Mouse (Mus musculus) forebrain, embryonic 10.5 days (tissue): ENCODE results near the gene Thpo. TPM values are rescaled to one million over a fixed set of nuclear protein-coding genes. Genes with fewer than 3 reads are reported as not detected.

Experiments used
- DNase-seq: peaks from one replicate; pipeline ENCODE4 v3.0.0-alpha.2; 2017; ENCODE audit warnings: low spot score; ENCODE audit errors: extremely low spot score
- H3K27ac ChIP-seq: fragments of 300-500 bp; sonication (generic); 2 replicates; pipeline ENCODE4 v1.5.1; 2016; ENCODE audit warnings: mild to moderate bottlenecking
- H3K27me3 ChIP-seq: fragments of 300-500 bp; sonication (generic); 2 replicates; pipeline ENCODE4 v1.6.1; 2016; ENCODE audit warnings: mild to moderate bottlenecking; ENCODE audit not compliant: poor library complexity, severe bottlenecking
- H3K36me3 ChIP-seq: fragments of 300-500 bp; sonication (generic); replicated peaks from 2 replicates; pipeline ENCODE4 v1.6.1; 2016; ENCODE audit warnings: mild to moderate bottlenecking, moderate library complexity
- H3K4me1 ChIP-seq: fragments of 300-500 bp; sonication (generic); 2 replicates; pipeline ENCODE4 v1.6.1; 2016
- H3K4me3 ChIP-seq: fragments of 300-500 bp; sonication (generic); 2 replicates; pipeline ENCODE4 v1.5.1; 2016; ENCODE audit warnings: mild to moderate bottlenecking, moderate library complexity
- H3K9me3 ChIP-seq: fragments of 300-500 bp; sonication (generic); 2 replicates; pipeline ENCODE4 v1.6.1; 2016; ENCODE audit warnings: mild to moderate bottlenecking, moderate library complexity
- WGBS: fragments of 180-500 bp; shearing (Covaris S2); methylation state at CpG from one replicate; pipeline ENCODE4 v1.1.7; 2016; 5-methylcytosine and 5-hydroxymethylcytosine counted together
- polyA plus RNA-seq: library from polyadenylated mRNA; unstranded; fragments of >200 nt; fragmentation: Nextera tagmentation; extraction: Ambion mirVana; gene quantifications from 2 replicates; pipeline ENCODE4 v1.2.1, GENCODE M21; 2016

Thpo gene
- polyA plus RNA-seq, 1 experiment from 2014 or later, result 0.31 TPM

DNA sequence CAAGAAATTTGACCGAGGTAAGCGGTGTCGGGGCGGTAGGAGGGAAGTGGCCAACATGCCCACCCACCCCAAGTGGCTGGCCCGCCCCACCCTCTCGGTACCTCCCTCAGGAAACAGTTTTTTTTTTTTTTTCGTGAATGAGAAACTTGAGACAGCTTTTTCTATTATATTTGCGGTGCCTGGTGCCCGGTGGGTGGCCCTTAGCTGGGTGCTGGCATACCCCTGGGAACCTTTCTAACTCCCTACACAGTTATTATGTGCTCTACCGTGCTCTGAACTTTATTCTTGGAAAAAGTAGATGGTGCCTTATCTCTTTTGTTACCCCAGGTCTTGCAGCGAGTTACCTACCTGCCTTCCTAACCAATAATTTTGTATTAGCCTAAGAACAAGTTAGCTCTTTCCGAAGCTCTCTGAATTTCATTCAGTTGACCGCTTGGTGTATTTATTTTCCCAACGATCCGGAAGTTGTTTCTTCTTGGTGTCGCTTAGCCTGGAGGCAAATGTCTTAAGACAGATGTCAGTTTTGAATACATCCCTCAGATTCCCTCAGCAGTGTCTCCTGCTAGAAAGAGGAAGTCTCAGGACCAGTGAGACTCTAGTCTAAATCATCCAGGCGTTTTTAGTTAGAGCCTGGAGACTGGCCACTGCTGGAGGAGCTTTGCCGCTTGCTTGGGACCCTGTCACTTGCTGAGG is 16.2 kb downstream of the Thpo start:
- WGBS, result 5% methylated on average over 18 of the region's 18 CpGs
- H3K4me1 ChIP-seq, result peaks cover 56% of the 10 kb centered on the region
- peaks cover 40% of the 10 kb centered on the region for H3K36me3 ChIP-seq
- no peak for DNase-seq
- peaks cover 6% of the 10 kb centered on the region; the same call in 1 of the 2 replicates for H3K27me3 ChIP-seq
- H3K4me3 ChIP-seq, result peak overlapping the region; percentile 66
- no peaks in the 10 kb centered on the region for H3K9me3 ChIP-seq
- peak overlapping the region; percentile 92 for H3K27ac ChIP-seq

DNA sequence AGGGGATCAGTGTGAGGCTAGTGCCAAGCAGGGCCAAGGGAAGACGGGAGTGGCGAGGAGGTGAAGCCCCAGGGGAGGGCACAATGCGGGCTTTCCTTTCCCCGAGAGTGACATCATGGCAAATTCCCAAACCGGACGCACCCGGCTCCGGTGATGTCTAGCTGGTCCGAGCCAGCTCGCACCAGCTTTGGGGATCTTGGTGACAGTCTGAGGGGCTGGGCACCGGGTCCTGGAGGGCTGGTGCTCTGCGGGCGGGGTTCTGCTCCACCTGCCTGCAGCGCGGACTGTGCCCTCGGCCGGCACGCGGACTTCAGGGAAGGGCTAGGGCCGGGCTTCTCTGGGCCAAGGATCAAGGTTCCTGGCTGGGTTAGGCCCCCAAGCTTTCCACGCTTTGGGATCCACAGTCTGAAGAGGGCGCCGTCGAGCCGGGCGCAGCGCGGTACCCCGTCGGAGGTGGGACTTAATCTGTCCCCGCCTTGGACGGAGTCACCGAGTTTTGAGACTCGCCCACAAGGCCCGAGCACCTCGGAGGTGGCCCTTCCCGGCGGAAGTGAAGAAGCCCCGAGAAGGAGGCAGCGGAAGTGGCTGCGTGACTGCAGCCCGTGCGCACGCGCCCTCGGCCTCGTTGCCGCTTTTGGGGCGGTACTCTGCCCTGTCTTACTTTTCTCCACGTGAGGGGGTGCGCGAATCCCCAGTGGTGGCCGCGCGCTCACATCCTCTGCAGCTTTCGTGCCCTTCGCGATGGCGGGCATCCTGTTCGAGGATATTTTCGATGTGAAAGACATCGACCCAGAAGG is 16.9 kb downstream of the Thpo start, which contains the start of the genes Polr2h and Clcn2:
Polr2h (plus strand) TSS at position 485 of the 797 bp plus-strand sequence.
Clcn2 (minus strand) TSS at position 566 of the 797 bp plus-strand sequence.
- H3K4me1 ChIP-seq, result peaks cover 56% of the 10 kb centered on the region

DNA sequence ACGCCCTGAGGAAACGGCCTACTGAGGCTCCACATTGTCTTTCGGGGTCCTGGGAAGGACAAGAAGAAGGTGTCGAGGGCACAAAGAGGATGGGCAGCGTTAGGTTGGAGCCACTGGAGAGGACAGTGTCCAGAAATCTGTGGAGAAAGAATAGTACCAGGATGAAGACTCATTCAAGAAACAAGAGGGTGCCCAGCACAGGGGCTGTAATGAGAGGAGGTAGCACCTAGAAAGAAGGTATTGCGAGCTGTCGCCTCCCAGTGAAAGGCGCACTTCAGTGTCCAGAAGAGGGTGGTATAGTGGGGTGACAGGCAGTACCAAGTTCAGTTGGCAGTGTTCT is 17.5 kb downstream of the Thpo start:
- DNase-seq, result no peak
- H3K36me3 ChIP-seq, result peaks cover 44% of the 10 kb centered on the region
- under 1% methylated on average over 8 of the region's 8 CpGs for WGBS
- H3K4me3 ChIP-seq, result peak overlapping the region; percentile 66
- peaks cover 6% of the 10 kb centered on the region; the same call in 1 of the 2 replicates for H3K27me3 ChIP-seq
- H3K4me1 ChIP-seq, result peaks cover 56% of the 10 kb centered on the region
- no peaks in the 10 kb centered on the region for H3K9me3 ChIP-seq
- H3K27ac ChIP-seq, result peak overlapping the region; percentile 92

More for the DNA sequence above, 16.9 kb downstream of the Thpo start, which contains the start of the genes Polr2h and Clcn2:
- Histone ChIP-seq H3K9me3 (no peaks in the 10 kb centered on the region), H3K27ac (peak within 1 kb of the TSS; percentile 92), H3K4me3 (peak within 1 kb of the TSS; percentile 66), H3K27me3 (peaks cover 6% of the 10 kb centered on the region; the same call in 1 of the 2 replicates), H3K36me3 (peaks cover 44% of the 10 kb centered on the region)
- peak; percentile 95 for DNase-seq
- WGBS, result under 1% methylated on average over 62 of the region's 62 CpGs

DNA sequence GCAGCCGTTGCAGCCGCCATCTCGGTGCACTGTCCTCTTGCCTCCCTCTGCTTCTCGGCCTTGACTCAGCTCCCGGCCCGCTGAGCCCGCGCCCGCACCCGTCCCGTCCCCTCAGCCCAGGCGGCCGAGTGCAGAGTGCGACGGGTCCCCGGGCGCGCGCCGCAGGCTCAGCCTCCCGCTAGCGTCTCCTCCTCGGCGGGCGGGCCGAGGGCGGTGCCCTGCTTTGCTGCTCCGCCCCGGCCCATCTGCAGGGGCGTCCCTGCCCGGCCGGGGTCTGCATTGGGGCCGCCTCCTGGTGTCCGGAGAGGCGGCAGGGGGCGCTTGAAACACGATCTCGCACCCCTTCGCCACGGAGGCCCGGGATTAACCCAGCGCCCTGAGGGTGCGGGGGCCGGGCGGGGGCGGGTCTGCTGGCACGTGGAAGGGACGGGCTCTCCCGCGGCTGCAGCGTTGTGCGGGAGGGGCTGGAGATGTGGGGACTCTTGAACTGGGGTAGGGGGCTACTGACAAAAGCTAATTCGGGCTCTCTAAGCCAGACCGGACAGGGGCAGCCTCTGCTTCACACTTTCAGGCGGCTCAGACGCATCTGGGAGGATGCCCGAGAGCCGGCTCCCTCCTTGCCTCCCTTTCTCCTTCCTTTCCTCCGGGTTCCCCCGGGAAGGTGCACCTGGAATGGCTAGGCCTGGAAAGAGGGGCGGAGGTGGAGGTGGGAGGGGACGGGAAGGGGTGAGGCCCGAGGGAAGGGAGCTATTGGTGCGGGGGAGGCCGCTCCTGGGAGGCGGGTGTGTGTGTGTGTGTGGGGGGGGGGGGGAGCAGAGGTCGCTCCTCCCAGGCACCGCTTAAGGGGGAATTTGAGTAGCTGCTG is 18.1 kb downstream of the Thpo start:
- WGBS, result under 1% methylated on average over 66 of the region's 68 CpGs
- Histone ChIP-seq H3K9me3 (no peaks in the 10 kb centered on the region), H3K4me1 (peaks cover 56% of the 10 kb centered on the region), H3K27ac (peak overlapping the region; percentile 92), H3K4me3 (peak overlapping the region; percentile 66), H3K27me3 (peaks cover 6% of the 10 kb centered on the region; the same call in 1 of the 2 replicates), H3K36me3 (peaks cover 44% of the 10 kb centered on the region)
- peak; percentile 83 for DNase-seq

DNA sequence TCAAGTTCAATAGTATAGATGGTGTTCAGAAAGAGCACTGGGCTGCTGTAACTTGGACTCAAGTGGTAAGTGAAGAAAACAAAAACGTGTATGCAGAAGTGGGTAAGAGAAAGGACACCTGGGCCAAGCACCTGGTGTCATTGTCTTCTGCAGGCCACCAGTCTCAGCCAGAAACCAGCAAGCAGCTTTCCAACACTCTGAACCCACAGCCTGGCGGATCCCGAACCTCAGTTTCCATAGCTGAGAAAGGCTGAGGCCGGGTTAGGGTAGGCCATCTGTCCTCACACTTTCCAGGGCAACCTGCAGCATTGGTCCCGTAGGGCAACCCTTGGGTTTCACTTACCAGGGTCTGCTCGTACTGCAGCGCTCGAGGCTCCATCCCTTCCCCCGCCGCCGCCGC is 18.7 kb downstream of the Thpo start:
- no peak for DNase-seq
- Histone ChIP-seq H3K9me3 (no peaks in the 10 kb centered on the region), H3K4me3 (peak overlapping the region; percentile 66), H3K36me3 (peaks cover 44% of the 10 kb centered on the region), H3K27me3 (peaks cover 6% of the 10 kb centered on the region; the same call in 1 of the 2 replicates), H3K4me1 (peaks cover 56% of the 10 kb centered on the region), H3K27ac (peak overlapping the region; percentile 92)
- 1% methylated on average over 12 of the region's 12 CpGs for WGBS

DNA sequence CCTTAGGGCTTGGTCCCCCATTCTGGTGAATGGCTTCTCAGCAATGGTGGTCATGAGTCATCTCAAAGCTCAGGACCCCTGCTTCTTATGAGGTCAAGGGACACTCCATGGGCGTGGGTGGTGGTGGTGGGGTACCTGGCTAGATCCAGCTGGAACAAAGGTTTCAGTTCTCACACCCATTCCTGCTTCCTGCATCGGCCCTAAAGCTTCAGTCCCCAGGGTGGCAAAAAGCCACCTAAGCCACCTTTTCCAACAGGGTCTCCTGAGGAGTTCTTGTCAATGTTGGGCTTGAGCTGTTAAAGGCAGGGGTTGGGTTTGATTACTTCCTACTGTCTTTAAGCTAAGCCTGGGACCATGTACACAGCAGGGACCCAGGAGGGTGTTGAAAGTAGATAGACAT is 19.1 kb downstream of the Thpo start:
- H3K4me1 ChIP-seq, result peaks cover 56% of the 10 kb centered on the region
- 59% methylated on average over 2 of the region's 2 CpGs for WGBS

DNA sequence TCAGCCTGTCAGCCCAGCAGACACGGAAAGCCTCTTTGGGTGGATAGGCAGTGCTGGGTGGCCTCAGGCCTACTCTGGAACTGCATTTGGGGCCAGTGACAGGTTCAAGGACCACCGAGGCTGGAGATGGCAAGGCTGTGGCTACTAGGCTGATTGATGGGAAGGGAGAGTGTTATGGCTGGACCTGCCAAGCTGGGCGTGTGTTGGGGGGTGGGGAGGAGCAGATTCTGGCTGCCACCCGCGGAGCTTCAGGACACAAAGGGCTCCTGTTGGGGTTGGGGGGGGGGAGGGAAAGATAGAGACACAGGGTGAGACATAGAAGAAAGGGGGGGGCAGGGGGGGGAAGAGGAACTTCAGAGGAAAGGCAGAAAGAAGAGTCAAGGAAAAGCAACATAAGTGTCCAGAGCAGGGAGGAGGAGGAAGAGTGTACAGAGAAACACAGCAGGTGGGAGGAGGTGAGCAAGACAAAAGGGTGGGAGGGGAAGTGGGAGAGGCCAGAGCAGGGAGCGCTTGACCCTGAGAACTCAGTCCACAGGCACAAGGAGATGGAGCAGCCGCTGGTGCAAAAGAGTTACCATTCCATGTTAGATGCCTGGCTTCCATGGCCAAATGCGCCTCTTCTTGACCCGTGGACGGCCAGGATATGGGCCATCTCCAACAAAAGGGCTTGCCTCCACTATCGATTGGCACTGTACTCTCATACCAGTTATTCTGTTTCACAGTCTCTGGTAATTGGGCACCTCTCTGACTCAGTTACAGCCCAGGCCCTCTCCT is 19.8 kb downstream of the Thpo start:
- Histone ChIP-seq H3K4me1 (peaks cover 56% of the 10 kb centered on the region), H3K27me3 (peaks cover 6% of the 10 kb centered on the region; the same call in 1 of the 2 replicates), H3K27ac (peak overlapping the region; percentile 92), H3K36me3 (peaks cover 42% of the 10 kb centered on the region), H3K9me3 (no peaks in the 10 kb centered on the region), H3K4me3 (peak overlapping the region; percentile 66)
- DNase-seq, result no peak
- WGBS, result 26% methylated on average over 11 of the region's 11 CpGs

More for the DNA sequence above, 19.1 kb downstream of the Thpo start:
- Histone ChIP-seq H3K27me3 (peaks cover 6% of the 10 kb centered on the region; the same call in 1 of the 2 replicates), H3K27ac (peak overlapping the region; percentile 92; the same call in 1 of the 2 replicates), H3K9me3 (no peaks in the 10 kb centered on the region), H3K36me3 (peaks cover 44% of the 10 kb centered on the region), H3K4me3 (peak overlapping the region; percentile 66)
- no peak for DNase-seq

DNA sequence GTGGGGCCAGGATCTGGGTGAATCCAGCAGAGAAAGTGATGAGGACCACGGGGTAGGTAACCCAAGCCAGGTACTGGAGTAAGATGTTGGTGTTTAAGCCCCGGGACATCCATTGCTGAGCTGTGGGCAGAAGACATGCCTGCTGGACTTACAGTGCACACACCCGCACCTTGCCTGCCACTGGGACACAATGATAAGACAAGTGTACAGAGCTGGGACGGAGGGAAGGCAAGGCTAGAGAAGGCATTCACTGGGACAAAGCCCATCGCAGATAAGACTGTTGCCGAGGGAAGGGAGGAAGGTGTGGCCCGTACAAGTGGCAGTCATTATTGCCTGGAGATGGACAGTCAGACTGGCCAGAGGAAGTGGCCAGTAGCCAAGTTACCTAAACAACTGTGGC is 21.4 kb downstream of the Thpo start:
- DNase-seq, result no peak
- no peak overlapping the region for H3K4me3 ChIP-seq
- H3K9me3 ChIP-seq, result no peaks in the 10 kb centered on the region
- WGBS, result 88% methylated on average over 7 of the region's 7 CpGs
- H3K36me3 ChIP-seq, result peaks cover 55% of the 10 kb centered on the region
- H3K4me1 ChIP-seq, result peaks cover 47% of the 10 kb centered on the region
- H3K27ac ChIP-seq, result no peak overlapping the region
- peaks cover 6% of the 10 kb centered on the region; the same call in 1 of the 2 replicates for H3K27me3 ChIP-seq

DNA sequence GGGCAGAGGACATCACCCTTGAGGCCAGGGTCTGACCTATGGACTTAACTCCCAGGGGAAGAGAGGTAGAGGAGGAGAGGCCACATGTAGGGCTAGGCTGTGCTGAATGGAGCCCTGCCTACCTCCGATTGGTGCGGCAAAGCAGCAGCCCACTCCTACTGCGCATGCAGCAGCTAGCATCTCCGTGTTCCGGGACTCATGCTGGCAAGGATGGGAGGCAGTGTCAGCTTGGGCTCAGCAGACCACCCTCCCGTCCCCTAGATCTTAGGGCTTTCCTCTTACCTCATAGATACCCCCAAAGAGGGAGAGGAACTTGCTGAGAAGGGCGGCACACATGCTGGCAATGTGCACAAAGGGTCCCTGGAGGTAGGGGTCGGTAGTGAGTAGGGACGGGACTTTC is 22.1 kb downstream of the Thpo start:
- H3K27me3 ChIP-seq, result peaks cover 6% of the 10 kb centered on the region; the same call in 1 of the 2 replicates
- DNase-seq, result no peak
- H3K9me3 ChIP-seq, result no peaks in the 10 kb centered on the region
- H3K27ac ChIP-seq, result no peak overlapping the region
- H3K4me1 ChIP-seq, result peaks cover 40% of the 10 kb centered on the region
- H3K36me3 ChIP-seq, result peaks cover 62% of the 10 kb centered on the region
- H3K4me3 ChIP-seq, result no peak overlapping the region
- 72% methylated on average over 9 of the region's 9 CpGs for WGBS

DNA sequence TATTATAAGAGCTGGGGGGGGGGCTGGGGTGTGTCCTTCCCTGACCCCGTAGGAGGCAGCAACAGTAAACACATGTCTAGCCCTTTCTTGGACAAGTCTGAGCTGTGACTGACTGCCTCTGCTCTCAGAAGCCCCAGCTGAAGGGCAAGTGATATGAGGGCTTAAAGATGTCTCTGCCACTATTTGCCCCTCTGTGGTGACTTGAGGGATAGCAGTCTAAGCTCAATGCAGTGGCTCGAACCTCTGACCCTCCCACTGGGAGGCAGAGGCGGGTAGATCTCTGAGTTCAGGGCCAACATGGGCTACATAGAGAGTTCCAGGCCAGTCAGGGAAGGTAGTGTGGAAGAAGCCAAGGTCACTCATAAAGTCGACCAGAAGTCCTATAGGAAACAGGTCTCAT is 23.5 kb downstream of the Thpo start:
- no peak for DNase-seq
- WGBS, result 83% methylated on average over 4 of the region's 4 CpGs
- peaks cover 76% of the 10 kb centered on the region for H3K36me3 ChIP-seq

DNA sequence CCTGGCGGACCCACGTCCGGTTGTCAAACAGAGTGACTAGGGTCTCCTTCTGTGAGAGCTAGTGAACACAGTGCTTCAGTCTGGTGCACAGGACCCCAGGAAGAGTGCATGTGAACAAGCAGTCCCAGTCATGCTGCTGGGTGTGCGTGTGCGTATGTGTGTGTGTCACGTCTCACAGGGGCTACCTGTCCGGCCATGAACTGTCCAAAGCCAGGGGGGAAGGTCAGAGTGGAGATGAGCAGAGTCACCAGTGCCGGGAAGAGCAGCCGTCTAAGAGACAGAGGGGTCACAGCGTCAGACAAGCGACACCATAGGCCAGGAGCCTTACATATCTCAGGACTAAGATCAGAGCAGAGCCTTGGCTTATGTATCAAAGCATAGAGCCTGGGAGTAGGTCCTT is 23.9 kb downstream of the Thpo start:
- Histone ChIP-seq H3K4me1 (peaks cover 37% of the 10 kb centered on the region), H3K4me3 (no peak overlapping the region), H3K27ac (no peak overlapping the region), H3K36me3 (peaks cover 80% of the 10 kb centered on the region), H3K27me3 (peaks cover 6% of the 10 kb centered on the region; the same call in 1 of the 2 replicates), H3K9me3 (no peaks in the 10 kb centered on the region)
- WGBS, result 94% methylated on average over 11 of the region's 11 CpGs
- no peak for DNase-seq

More for the DNA sequence above, 23.5 kb downstream of the Thpo start:
- Histone ChIP-seq H3K27ac (no peak overlapping the region), H3K9me3 (no peaks in the 10 kb centered on the region), H3K4me3 (no peak overlapping the region), H3K27me3 (peaks cover 6% of the 10 kb centered on the region; the same call in 1 of the 2 replicates), H3K4me1 (peaks cover 38% of the 10 kb centered on the region)
